Mouse (Mus musculus): ENCODE results near the gene Epb41l4b.

- TF ChIP-seq CTCF (IDR thresholded peaks at IDR 0.05; ENCODE audit: control insufficient read depth, insufficient read depth, insufficient read length) (no peak), MAX (IDR thresholded peaks at IDR 0.05) (no peak), MYOD1 (IDR thresholded peaks at IDR 0.05; ENCODE audit: control insufficient read depth, insufficient read length, low read depth) (no peak), MYOG (IDR thresholded peaks at IDR 0.05; ENCODE audit: control insufficient read depth, extremely low read depth, insufficient read length) (no peak)
These were observed 42.8 kb upstream of the Epb41l4b start for GRCm38 (mm10) chr4:57186035-57186434.
